Mouse (Mus musculus): ENCODE data around the gene Ccl24.
"Not testable (repeated sequence)": the region's sequence is repeated elsewhere in the genome, so short reads cannot be mapped to it uniquely, and the experiment has no call there.

Ccl24 gene

GRCm38 (mm10) chr5:135573006-135573405 lies at the start of gene Ccl24:
Gene Ccl24, minus strand, starts transcription at chr5:135573049.
- DNase-seq (ENCODE audit: low spot score) = no peak

- no peak for DNase-seq (ENCODE audit: low spot score)
Measured at GRCm38 (mm10) chr5:135621725-135622124, 48.9 kb upstream of the Ccl24 start.

GRCm38 (mm10) chr5:135620526-135620925 lies 47.7 kb upstream of the Ccl24 start:
- DNase-seq (ENCODE audit: low spot score) = no peak

DNA sequence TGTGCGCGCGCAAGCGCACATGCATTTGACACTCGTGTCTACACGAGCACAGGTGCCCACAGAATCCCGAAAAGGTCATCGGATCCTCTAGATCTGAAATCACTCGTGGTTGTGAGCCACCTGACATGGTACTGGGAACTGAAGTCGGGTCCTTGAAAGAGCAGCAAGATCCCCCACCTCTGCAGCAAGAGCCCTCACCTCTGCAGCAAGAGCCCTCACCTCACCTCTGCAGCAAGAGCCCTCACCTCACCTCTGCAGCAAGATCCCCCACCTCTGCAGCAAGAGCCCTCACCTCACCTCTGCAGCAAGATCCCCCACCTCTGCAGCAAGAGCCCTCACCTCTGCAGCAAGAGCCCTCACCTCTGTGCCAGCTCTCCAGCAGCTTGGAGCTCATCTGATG lies 46.9 kb upstream of the Ccl24 start:
- DNase-seq (ENCODE audit: low spot score) = not testable (repeated sequence)

DNA sequence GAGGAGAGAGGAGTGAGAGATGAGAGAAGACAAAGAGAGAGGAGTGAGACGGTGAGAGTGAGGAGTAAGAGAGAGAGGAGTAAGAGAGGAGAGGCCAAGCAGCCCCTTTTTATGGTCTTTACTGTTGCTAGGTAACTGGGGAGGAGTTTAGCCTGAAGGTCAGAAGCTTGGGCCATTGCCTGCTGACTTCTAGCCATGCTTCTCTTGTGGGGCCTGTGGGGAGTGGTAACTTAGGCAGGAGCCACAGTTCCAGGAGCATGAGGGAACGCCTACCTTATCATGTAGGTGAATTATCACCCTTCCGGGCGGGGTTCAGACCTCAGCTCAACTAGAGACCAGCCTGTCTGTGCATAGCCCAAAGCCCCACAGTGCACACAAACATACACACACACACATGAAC lies 36.9 kb upstream of the Ccl24 start:
- DNase-seq (ENCODE audit: low spot score) = no peak

- no peak for DNase-seq (ENCODE audit: low spot score)
Measured at GRCm38 (mm10) chr5:135607581-135607980, 34.7 kb upstream of the Ccl24 start.

GRCm38 (mm10) chr5:135606717-135607116 lies 33.9 kb upstream of the Ccl24 start:
- not testable (repeated sequence) for DNase-seq (ENCODE audit: low spot score)

DNA sequence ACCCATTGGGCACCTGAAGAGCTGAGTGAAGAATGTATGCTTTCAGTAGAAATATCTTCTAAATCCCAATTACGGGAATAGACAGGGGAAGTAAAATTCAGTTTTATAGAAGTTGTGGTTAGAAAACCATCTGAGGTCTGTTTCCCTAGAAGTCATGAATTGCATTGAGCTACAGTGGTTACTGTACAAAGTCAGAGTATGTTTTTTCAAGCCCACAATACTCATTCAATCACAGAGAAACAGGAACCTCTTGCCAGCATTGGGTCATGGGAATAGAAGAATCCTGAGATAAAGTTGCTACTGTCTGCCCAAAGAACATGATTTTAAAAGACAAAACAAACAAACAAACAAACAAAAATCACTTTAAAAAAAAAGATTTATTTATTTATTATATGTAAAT lies 31.8 kb upstream of the Ccl24 start:
- not testable (repeated sequence) for DNase-seq (ENCODE audit: low spot score)

DNA sequence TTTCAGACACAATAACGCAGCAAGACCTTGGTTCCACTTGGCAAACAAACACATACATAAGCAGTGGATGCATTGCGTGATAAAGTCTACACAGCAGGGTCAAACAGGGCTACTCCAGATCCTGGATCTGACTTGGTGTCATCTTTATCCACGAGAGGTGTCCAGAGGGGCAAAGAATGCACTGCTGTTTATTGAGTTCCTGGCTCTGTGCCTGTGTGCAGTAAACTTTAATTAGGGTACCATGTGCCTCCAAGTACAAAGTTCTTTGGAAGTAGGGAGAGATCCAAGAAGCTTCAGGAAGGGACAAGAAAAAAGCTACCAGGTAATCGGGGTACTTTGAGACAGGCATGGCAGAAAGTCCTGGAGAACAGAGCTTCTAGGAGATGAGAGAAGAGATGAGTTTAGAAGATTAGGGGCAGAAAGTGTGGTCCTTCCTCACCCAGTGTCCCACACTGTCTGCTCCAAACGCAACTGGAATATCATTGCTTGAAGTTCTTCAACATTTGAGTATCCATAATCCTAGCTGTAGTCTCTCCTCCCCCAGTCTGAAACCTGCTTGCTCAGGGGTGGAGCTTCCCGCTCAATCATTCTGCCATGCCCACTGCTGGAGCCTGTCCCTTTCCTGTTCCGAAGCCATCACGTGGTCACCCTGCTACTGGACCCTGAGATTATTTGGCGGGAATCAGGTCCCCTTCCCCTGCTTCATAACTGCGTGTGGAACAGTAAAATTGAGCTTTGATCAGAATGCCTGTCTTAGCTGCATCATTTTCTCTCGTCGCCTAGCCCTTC lies 17.3 kb upstream of the Ccl24 start:
- DNase-seq (ENCODE audit: low spot score) = no peak

GRCm38 (mm10) chr5:135587764-135588163 lies 14.9 kb upstream of the Ccl24 start:
- DNase-seq (ENCODE audit: low spot score) = no peak

- DNase-seq (ENCODE audit: low spot score) = no peak
Measured at GRCm38 (mm10) chr5:135585691-135586090, 12.8 kb upstream of the Ccl24 start.

GRCm38 (mm10) chr5:135582330-135582729 lies 9.5 kb upstream of the Ccl24 start:
- DNase-seq (ENCODE audit: low spot score) = no peak

- no peak for DNase-seq (ENCODE audit: low spot score)
Measured at GRCm38 (mm10) chr5:135579331-135579751, 6.5 kb upstream of the Ccl24 start.

- DNase-seq (ENCODE audit: low spot score) = no peak
Measured at GRCm38 (mm10) chr5:135576055-135576454, 3.2 kb upstream of the Ccl24 start.

GRCm38 (mm10) chr5:135568698-135569097 lies 4.2 kb downstream of the Ccl24 start:
- no peak for DNase-seq (ENCODE audit: low spot score)

DNA sequence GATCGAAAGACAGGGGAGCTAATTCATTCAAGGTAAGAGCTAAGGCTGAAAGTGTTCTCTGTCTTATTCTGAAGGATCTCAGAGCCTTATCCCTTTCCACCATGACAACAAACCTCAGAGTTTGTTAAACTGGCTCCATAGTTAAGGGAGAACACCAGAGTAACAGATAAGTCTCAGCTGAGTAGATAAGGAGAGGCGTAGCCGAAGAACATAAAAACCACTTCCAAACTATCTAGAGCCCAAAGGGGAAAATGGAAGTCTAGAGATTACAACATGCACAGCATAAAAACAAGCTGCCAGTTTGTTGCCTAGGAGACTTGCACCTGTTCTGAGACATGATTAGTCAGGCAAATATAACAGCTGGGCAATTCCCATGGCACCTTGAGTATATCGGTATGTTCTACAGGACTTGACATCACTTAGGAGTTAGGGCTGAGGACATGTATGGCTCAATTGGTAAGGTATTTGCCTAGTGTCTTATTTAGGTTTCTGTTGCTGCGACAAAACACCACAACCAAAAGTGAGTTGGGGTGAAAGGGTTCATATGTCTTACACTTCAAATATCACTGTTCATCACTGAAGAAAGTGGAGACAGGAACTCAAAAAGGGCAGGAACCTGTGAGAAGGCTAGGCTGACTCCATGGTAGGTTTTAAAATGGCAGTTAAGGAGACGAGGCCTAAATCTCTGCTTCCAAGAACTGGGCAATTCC lies 5.1 kb downstream of the Ccl24 start:
- DNase-seq (ENCODE audit: low spot score) = no peak

DNA sequence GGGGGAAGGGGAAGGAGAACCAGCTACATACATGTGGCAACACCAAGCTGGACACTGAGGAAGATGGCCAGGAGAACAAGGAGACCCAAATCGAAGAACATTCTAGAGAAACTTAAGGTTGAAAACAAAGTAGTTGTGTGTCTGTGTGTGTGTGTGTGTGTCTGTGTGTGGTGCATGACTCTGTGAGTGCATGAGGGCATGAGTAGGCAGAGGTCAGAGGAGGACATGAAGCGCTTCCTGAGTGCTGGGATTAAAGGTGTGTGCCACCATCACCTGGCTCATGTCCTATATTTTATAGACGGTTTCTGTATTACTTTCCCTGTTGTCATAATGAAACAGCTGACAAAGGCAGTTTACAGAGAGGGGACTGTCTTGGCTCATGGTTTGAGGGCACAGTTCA lies 9.4 kb downstream of the Ccl24 start, which contains the start of gene Ccl26:
Ccl26 (minus strand) TSS at position 101 of the 400 bp plus-strand sequence.
- no peak for DNase-seq (ENCODE audit: low spot score)

- DNase-seq (ENCODE audit: low spot score) = no peak
Measured at GRCm38 (mm10) chr5:135557671-135558070, 15.2 kb downstream of the Ccl24 start.

DNA sequence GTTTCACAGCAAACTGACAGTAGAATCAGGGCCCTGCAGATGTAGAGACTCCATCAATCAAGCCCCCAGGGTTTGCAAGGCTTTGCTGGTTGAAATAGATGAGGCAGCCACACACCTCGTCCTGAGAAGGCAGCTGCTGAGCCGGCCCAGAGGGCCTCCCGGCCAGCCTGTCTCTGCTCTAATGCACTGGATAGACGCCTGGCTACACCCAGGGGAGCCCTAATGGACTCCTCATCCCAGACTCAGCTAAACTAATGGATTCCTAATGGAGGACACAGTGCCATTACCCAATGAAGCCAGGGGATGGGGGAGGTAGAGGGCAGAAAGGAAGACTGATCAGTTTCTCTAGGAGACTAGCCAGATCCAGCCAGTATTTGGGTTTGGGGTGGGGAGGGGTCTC lies 15.8 kb downstream of the Ccl24 start:
- DNase-seq (ENCODE audit: low spot score) = no peak

DNA sequence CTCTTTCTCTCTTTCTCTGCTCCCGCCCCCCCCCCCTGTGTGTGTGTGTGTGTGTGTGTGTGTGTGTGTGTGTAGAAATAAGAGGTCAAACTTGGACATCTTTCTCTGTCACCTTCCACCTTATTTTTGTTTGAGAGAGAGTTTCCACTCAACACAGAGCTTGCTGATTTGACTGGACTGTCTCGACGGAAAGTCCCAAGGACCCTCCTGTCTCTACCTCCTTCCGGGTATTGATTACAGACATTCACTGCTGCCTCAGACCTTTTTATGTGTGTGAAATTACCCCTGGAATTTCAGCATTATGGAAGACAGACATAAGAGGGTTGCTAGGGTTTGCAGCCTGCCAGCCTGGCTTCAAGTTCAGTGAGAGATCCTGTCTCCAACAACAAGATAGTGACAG lies 16.6 kb downstream of the Ccl24 start:
- DNase-seq (ENCODE audit: low spot score) = no peak

GRCm38 (mm10) chr5:135551591-135551990 lies 21.3 kb downstream of the Ccl24 start:
- DNase-seq (ENCODE audit: low spot score) = no peak

GRCm38 (mm10) chr5:135550910-135551309 lies 21.9 kb downstream of the Ccl24 start:
- DNase-seq (ENCODE audit: low spot score) = peak; percentile 45

DNA sequence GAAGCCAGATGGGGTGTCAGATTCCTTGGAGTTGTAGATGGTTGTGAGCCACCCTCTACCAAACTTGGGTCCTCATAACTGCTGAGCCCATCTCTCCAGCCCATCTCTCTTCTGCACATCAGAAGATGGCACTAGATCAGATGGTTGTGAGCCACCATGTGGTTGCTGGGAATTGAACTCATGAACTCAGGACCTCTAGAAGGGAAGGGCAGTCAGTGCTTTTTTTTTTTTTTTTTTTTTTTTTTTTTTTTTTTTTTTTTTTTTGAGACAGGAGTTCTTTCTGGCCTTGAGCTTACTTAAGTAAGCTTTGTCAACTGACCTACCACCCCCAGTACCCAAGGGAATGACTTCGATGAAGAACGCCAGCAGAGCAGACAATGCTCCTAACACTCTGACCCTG lies 24.9 kb downstream of the Ccl24 start:
- no peak for DNase-seq (ENCODE audit: low spot score)

Measured in lung, postnatal 25 days (tissue).